In the genomic region with DNA sequence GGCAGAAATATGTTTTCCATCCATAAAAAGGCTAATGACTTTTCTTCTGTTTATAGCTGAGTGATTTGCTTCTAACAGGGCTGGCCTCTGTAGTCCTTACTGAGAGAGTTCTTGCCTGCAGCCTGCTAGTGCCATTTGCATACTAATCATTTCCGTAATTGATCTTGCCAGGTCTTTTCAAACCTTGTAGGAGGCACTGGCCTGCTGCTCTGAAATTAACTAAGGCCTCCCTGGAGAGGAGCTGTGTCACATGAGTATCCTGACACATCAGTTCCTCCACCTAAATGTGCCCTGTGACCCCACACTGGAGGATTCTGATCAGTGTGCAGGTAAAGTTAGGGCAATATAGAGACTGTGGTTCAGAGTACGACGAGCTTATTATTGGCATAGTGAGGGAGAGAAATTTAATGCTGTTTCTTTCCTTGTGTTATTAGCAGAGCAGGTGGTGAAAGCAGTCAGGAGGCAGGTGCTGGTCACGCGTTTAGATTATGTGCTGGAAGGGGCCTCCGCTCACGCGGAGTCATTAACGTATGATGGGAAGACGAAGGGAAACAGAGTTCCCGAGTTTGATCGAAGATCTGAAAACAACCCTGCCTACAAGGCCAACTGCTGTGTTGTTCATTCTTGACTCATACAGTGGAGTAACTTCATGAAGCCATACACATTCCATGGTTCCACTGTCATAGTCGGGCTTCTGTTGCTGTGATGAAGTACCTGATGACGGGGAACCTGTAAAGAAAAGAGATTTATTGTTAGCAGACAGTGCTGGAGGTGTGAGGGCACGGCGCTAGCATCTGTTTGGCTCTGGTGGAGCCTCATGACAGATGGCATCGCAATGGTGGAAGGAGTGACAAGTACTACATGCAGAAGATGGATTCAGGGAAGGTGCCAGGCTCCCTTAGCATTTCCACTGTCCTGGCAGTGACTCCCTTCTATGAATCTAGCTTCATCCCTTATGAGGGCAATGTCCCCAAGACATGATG, we compare ENCODE assay signal across 14 mouse cellular contexts.
DNase-seq lines count a peak whose midpoint lies in the region; ATAC-seq and TF ChIP-seq lines count a peak whose summit lies in the region.
"Had no signal": no experiment of that assay in that cellular context is flagged by ENCODE, and none has a peak within 500 bp of the region (broad histone marks: within the 10 kb centered on the region; RNA-seq: fewer than 3 reads in every experiment).

No protein-coding gene starts in this region.

- TF ChIP-seq POLR2A in kidney, adult 2 months (IDR thresholded peaks at IDR 0.05; ENCODE audit: low read depth, low read length), result no peak

- WGBS in kidney, adult 2 months, result 60% methylated on average over 17 of the region's 17 CpGs
- 55% methylated on average over 17 of the region's 17 CpGs for WGBS in forebrain, embryonic 13.5 days
- WGBS in neural tube, embryonic 12.5 days, result 51% methylated on average over 17 of the region's 17 CpGs

- ATAC-seq in forebrain, embryonic 13.5 days, result peak; percentile 81
- peak; percentile 78 for ATAC-seq in neural tube, embryonic 12.5 days (ENCODE audit: low FRiP score, low read depth)

- no peaks in the 10 kb centered on the region for H3K9me3 ChIP-seq in forebrain, embryonic 13.5 days (replicated peaks)
- H3K9me3 ChIP-seq in neural tube, embryonic 12.5 days, result no peaks in the 10 kb centered on the region
- H3K9me3 ChIP-seq: embryonic facial prominence, embryonic 12.5 days; G1E; limb, embryonic 13.5 days had no signal

- H3K9ac ChIP-seq in forebrain, embryonic 13.5 days, result no peak overlapping the region
- no peak overlapping the region for H3K9ac ChIP-seq in neural tube, embryonic 12.5 days
- H3K9ac ChIP-seq: embryonic facial prominence, embryonic 12.5 days; limb, embryonic 13.5 days had no signal

- H3K4me1 ChIP-seq in kidney, adult 2 months (ENCODE audit: control insufficient read depth, insufficient read depth, low read length), result no peaks in the 10 kb centered on the region
- H3K4me1 ChIP-seq in forebrain, embryonic 13.5 days, result peaks cover 18% of the 10 kb centered on the region
- H3K4me1 ChIP-seq in neural tube, embryonic 12.5 days, result peaks cover 8% of the 10 kb centered on the region
- H3K4me1 ChIP-seq: embryonic facial prominence, embryonic 12.5 days had no signal

- TF ChIP-seq CTCF in kidney, adult 2 months (conservative IDR thresholded peaks at IDR 0.05; ENCODE audit: insufficient read depth, insufficient read length, low read depth, low read length), result no peak

- H3K27me3 ChIP-seq in kidney, adult 2 months (replicated peaks; ENCODE audit: control insufficient read depth, insufficient read depth, low read length), result no peaks in the 10 kb centered on the region
- H3K27me3 ChIP-seq in forebrain, embryonic 13.5 days, result no peaks in the 10 kb centered on the region
- no peaks in the 10 kb centered on the region for H3K27me3 ChIP-seq in neural tube, embryonic 12.5 days (replicated peaks)
- H3K27me3 ChIP-seq: embryonic facial prominence, embryonic 12.5 days; limb, embryonic 13.5 days had no signal

- no peak overlapping the region for H3K4me2 ChIP-seq in forebrain, embryonic 13.5 days
- peak overlapping the region; percentile 18; the same call in 1 of the 2 replicates for H3K4me2 ChIP-seq in neural tube, embryonic 12.5 days (replicated peaks)
- H3K4me2 ChIP-seq: embryonic facial prominence, embryonic 12.5 days; limb, embryonic 13.5 days had no signal

- peak; percentile 22 for DNase-seq in kidney, adult 2 months
- DNase-seq in kidney, postnatal 25 days, result no peak
- DNase-seq in kidney, adult 9 months, result peak; percentile 21
- DNase-seq in ovary, postnatal 36 days (ENCODE audit: low spot score), result no peak
- no peak for DNase-seq in lung, postnatal 36 days
- DNase-seq: adrenal gland, postnatal 25 days; gastrocnemius, postnatal 36 days; lung, postnatal 10 days; thymus, postnatal 36 days had no signal

- H3K4me3 ChIP-seq in kidney, adult 2 months (ENCODE audit: insufficient read depth, low read depth, low read length), result no peak overlapping the region
- no peak overlapping the region for H3K4me3 ChIP-seq in forebrain, embryonic 13.5 days
- no peak overlapping the region for H3K4me3 ChIP-seq in neural tube, embryonic 12.5 days
- H3K4me3 ChIP-seq: embryonic facial prominence, embryonic 12.5 days; limb, embryonic 13.5 days had no signal

- peak overlapping the region; percentile 77; the same call in 1 of the 2 replicates for H3K27ac ChIP-seq in kidney, adult 2 months (ENCODE audit: insufficient read depth, low read depth, low read length)
- peak overlapping the region; percentile 40; the same call in 1 of the 2 replicates for H3K27ac ChIP-seq in forebrain, embryonic 13.5 days
- no peak overlapping the region for H3K27ac ChIP-seq in neural tube, embryonic 12.5 days
- H3K27ac ChIP-seq: embryonic facial prominence, embryonic 12.5 days; limb, embryonic 13.5 days had no signal

- no peaks in the 10 kb centered on the region for H3K36me3 ChIP-seq in kidney, adult 2 months (ENCODE audit: control insufficient read depth, insufficient read depth, low read length)
- no peaks in the 10 kb centered on the region for H3K36me3 ChIP-seq in forebrain, embryonic 13.5 days (ENCODE audit: poor library complexity, severe bottlenecking)
- no peaks in the 10 kb centered on the region for H3K36me3 ChIP-seq in neural tube, embryonic 12.5 days
- H3K36me3 ChIP-seq: embryonic facial prominence, embryonic 12.5 days; G1E; limb, embryonic 13.5 days had no signal

Comparison
In these comparisons a context has a peak if more than half of its experiments do, and no peak if none do; other contexts are left out.
1. DNase-seq: peak in kidney, adult 2 months (single experiment) and kidney, adult 9 months (single experiment); none in kidney, postnatal 25 days (0 of 2), ovary, postnatal 36 days (single experiment) and lung, postnatal 36 days (single experiment).